ENCODE assay signal across 16 mouse cellular contexts in the genomic region with DNA sequence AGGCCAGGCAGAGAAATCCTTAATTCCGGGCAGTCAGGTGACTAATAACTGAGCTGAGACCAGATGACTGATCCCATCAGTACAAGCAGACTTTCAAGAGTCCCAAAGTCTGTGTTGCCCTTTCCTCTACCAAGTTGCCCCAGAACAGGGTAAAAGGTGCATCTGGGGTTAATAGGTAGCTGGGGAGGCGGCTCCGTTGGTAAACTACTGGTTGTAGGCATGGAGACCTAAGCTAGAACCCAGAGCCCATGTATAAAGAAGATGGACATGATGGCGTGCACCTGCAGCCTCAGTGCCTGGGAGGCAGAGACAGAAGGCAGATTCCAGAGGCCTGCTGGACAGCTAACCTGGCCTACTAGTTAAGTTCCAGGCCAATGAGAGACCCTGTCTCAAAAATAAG.
"Had no signal": no experiment of that assay in that cellular context is flagged by ENCODE, and none has a peak within 500 bp of the region (broad histone marks: within the 10 kb centered on the region; RNA-seq: fewer than 3 reads in every experiment).

No protein-coding gene starts in this region.

- H3K4me3 ChIP-seq: neural tube, embryonic 13.5 days; neural tube, embryonic 15.5 days; stomach, embryonic 15.5 days had no signal

- H3K27ac ChIP-seq: neural tube, embryonic 13.5 days; neural tube, embryonic 15.5 days; stomach, embryonic 15.5 days; stomach, postnatal 0 days had no signal

- H3K4me2 ChIP-seq: neural tube, embryonic 13.5 days; neural tube, embryonic 15.5 days; stomach, embryonic 15.5 days had no signal

- H3K27me3 ChIP-seq: neural tube, embryonic 13.5 days; neural tube, embryonic 15.5 days; stomach, embryonic 15.5 days had no signal

- H3K9ac ChIP-seq: neural tube, embryonic 13.5 days; neural tube, embryonic 15.5 days; stomach, embryonic 15.5 days had no signal

- DNase-seq: retina, postnatal 1 day; right cerebral cortex, adult 18-20 months; right cerebral cortex, postnatal 14 days; right cerebral cortex, postnatal 25 days; right cerebral cortex, postnatal 4 days; spleen, adult 18-20 months; thymus, adult 18-20 months; thymus, adult 2 months; thymus, postnatal 14 days; thymus, postnatal 25 days; thymus, postnatal 36 days; thymus, postnatal 4 days had no signal

- H3K9me3 ChIP-seq: neural tube, embryonic 13.5 days; neural tube, embryonic 15.5 days; stomach, embryonic 15.5 days had no signal

- H3K4me1 ChIP-seq: neural tube, embryonic 13.5 days; neural tube, embryonic 15.5 days; stomach, embryonic 15.5 days had no signal
